Mouse (Mus musculus) C2C12 (cell line): ENCODE measurements at regions not wholly inside any gene's neighbourhood (a gene's known extent, or its start where the extent isn't known, plus 50 kb on each side); places are given as distances from the start of the nearest gene placed in this dataset.

Experiments
- H3K27me3 ChIP-seq: one replicate; pipeline ENCODE4 v1.6.1; 2011; ENCODE audit not compliant: control insufficient read depth, insufficient read depth, insufficient read length
- H3K36me3 ChIP-seq: one replicate; pipeline ENCODE4 v1.6.1; 2011; ENCODE audit not compliant: control insufficient read depth, insufficient read depth
- H3K4me3 ChIP-seq: one replicate; pipeline ENCODE4 v1.5.1; 2011; ENCODE audit warnings: mild to moderate bottlenecking, control low read depth; ENCODE audit not compliant: poor library complexity, insufficient read depth, severe bottlenecking
- H3K79me2 ChIP-seq: one replicate; pipeline ENCODE4 v1.6.1; 2011; ENCODE audit not compliant: control insufficient read depth, insufficient read depth
- H3K79me3 ChIP-seq: one replicate; pipeline ENCODE4 v1.6.1; 2011; ENCODE audit warnings: low read depth, control low read depth
- H3ac ChIP-seq: one replicate; pipeline ENCODE3; 2011; ENCODE audit warnings: low read depth; ENCODE audit not compliant: control insufficient read depth, insufficient read length
- CEBPB ChIP-seq: IDR thresholded peaks from one replicate; pipeline ENCODE4 v1.6.1; 2011; ENCODE audit warnings: low read depth, mild to moderate bottlenecking, control low read depth, moderate library complexity
- CTCF ChIP-seq: IDR thresholded peaks from one replicate; pipeline ENCODE4 v1.5.1; 2011; ENCODE audit not compliant: control insufficient read depth, insufficient read depth, insufficient read length
- FOSL1 ChIP-seq: IDR thresholded peaks from one replicate; pipeline ENCODE4 v1.8.0; 2011; ENCODE audit warnings: mild to moderate bottlenecking, low read length; ENCODE audit not compliant: poor library complexity, insufficient read depth, severe bottlenecking
- MAX ChIP-seq: IDR thresholded peaks from one replicate; pipeline ENCODE4 v1.6.1; 2011; ENCODE audit warnings: mild to moderate bottlenecking, control low read depth
- MYOD1 ChIP-seq: IDR thresholded peaks from one replicate; pipeline ENCODE4 v1.6.1; 2011; ENCODE audit warnings: low read depth; ENCODE audit not compliant: control insufficient read depth, insufficient read length
- MYOG ChIP-seq: IDR thresholded peaks from one replicate; pipeline ENCODE4 v1.6.1; 2011; ENCODE audit not compliant: control insufficient read depth, insufficient read length; ENCODE audit errors: extremely low read depth
- USF1 ChIP-seq: IDR thresholded peaks from one replicate; pipeline ENCODE4 v1.6.1; 2011; ENCODE audit warnings: low read depth, mild to moderate bottlenecking, control low read depth, moderate library complexity

GRCm38 (mm10) chr7:64050246-64050645, 103.4 kb upstream of the Trpm1 start:
- Histone ChIP-seq H3K36me3 (no peaks in the 10 kb centered on the region), H3K27me3 (no peaks in the 10 kb centered on the region), H3K79me2 (no peaks in the 10 kb centered on the region), H3K4me3 (no peak overlapping the region), H3ac (no peak overlapping the region), H3K79me3 (no peaks in the 10 kb centered on the region)
- TF ChIP-seq USF1 (no peak), CEBPB (no peak), MYOG (no peak), FOSL1 (no peak), MAX (no peak), CTCF (no peak), MYOD1 (no peak)

GRCm38 (mm10) chr7:64049183-64049965, 104.3 kb upstream of the Trpm1 start:
- Histone ChIP-seq H3K4me3 (no peak overlapping the region), H3K79me2 (no peaks in the 10 kb centered on the region), H3ac (no peak overlapping the region), H3K27me3 (no peaks in the 10 kb centered on the region), H3K36me3 (no peaks in the 10 kb centered on the region), H3K79me3 (no peaks in the 10 kb centered on the region)
- no peak for TF ChIP-seq CTCF
- TF ChIP-seq MAX = no peak
- no peak for TF ChIP-seq CEBPB
- no peak for TF ChIP-seq USF1
- no peak for TF ChIP-seq MYOG
- no peak for TF ChIP-seq MYOD1
- TF ChIP-seq FOSL1 = no peak

GRCm38 (mm10) chr7:64048452-64049182, 105.0 kb upstream of the Trpm1 start:
- no peaks in the 10 kb centered on the region for H3K27me3 ChIP-seq
- H3K79me2 ChIP-seq = no peaks in the 10 kb centered on the region
- no peak overlapping the region for H3ac ChIP-seq
- no peaks in the 10 kb centered on the region for H3K36me3 ChIP-seq
- no peaks in the 10 kb centered on the region for H3K79me3 ChIP-seq
- no peak for TF ChIP-seq MYOD1
- TF ChIP-seq FOSL1 = no peak
- no peak for TF ChIP-seq MYOG
- no peak for TF ChIP-seq USF1
- TF ChIP-seq CEBPB = no peak
- TF ChIP-seq MAX = no peak
- no peak for TF ChIP-seq CTCF
- no peak overlapping the region for H3K4me3 ChIP-seq

GRCm38 (mm10) chr7:64047831-64048230, 105.8 kb upstream of the Trpm1 start:
- Histone ChIP-seq H3ac (no peak overlapping the region), H3K4me3 (no peak overlapping the region), H3K79me3 (no peaks in the 10 kb centered on the region), H3K79me2 (no peaks in the 10 kb centered on the region), H3K36me3 (no peaks in the 10 kb centered on the region), H3K27me3 (no peaks in the 10 kb centered on the region)
- TF ChIP-seq CEBPB = no peak
- no peak for TF ChIP-seq FOSL1
- TF ChIP-seq CTCF = no peak
- TF ChIP-seq MYOG = no peak

- TF ChIP-seq FOSL1 = no peak
- no peak for TF ChIP-seq MAX
- TF ChIP-seq MYOD1 = no peak
- TF ChIP-seq CEBPB = no peak
- Histone ChIP-seq H3K4me3 (no peak overlapping the region), H3K79me3 (no peaks in the 10 kb centered on the region), H3K79me2 (no peaks in the 10 kb centered on the region), H3K36me3 (no peaks in the 10 kb centered on the region), H3K27me3 (no peaks in the 10 kb centered on the region), H3ac (no peak overlapping the region)
Measured at GRCm38 (mm10) chr7:64045292-64045691, 106.6 kb upstream of the Klf13 start.

- Histone ChIP-seq H3ac (no peak overlapping the region), H3K79me2 (no peaks in the 10 kb centered on the region), H3K4me3 (no peak overlapping the region), H3K36me3 (no peaks in the 10 kb centered on the region), H3K27me3 (no peaks in the 10 kb centered on the region), H3K79me3 (no peaks in the 10 kb centered on the region)
- no peak for TF ChIP-seq MYOD1
- no peak for TF ChIP-seq FOSL1
- TF ChIP-seq CTCF = no peak
- no peak for TF ChIP-seq CEBPB
- TF ChIP-seq MAX = no peak
- no peak for TF ChIP-seq USF1
- no peak for TF ChIP-seq MYOG
Measured at GRCm38 (mm10) chr7:64042978-64043377, 104.3 kb upstream of the Klf13 start.
